Mouse (Mus musculus): ENCODE measurements around the gene Cnksr2.

GRCm38 (mm10) chrX:157920093-157920492, 123.0 kb downstream of the Cnksr2 start:
- TF ChIP-seq CTCF (IDR thresholded peaks at IDR 0.05; ENCODE audit: insufficient read depth, low read depth, low read length) (no peak), POLR2A (IDR thresholded peaks at IDR 0.05; ENCODE audit: insufficient read depth, low read depth, low read length) (no peak)

Measured in olfactory bulb, adult 2 months (tissue).